Mouse (Mus musculus) erythroblast, embryonic 14.5 days (primary cell): ENCODE measurements at regions not wholly inside any gene's neighbourhood (a gene's known extent, or its start where the extent isn't known, plus 50 kb on each side); places are given as distances from the start of the nearest gene placed in this dataset.
"Not testable (repeated sequence)": the region's sequence is repeated elsewhere in the genome, so short reads cannot be mapped to it uniquely, and the experiment has no call there.

Experiments
- H3K27me3 ChIP-seq: 2 replicates; pipeline ENCODE4 v1.6.1; 2012; ENCODE audit warnings: inconsistent platforms; ENCODE audit not compliant: control insufficient read depth
- H3K36me3 ChIP-seq: 2 replicates; pipeline ENCODE4 v1.6.1; 2012; ENCODE audit warnings: mild to moderate bottlenecking, inconsistent platforms; ENCODE audit not compliant: control insufficient read depth
- H3K4me1 ChIP-seq: 2 replicates; pipeline ENCODE4 v1.6.1; 2012; ENCODE audit warnings: inconsistent platforms; ENCODE audit not compliant: control insufficient read depth
- H3K4me3 ChIP-seq: replicated peaks from 2 replicates; pipeline ENCODE3; 2012; ENCODE audit warnings: moderate library complexity, mild to moderate bottlenecking, inconsistent platforms
- H3K9me3 ChIP-seq: 2 replicates; pipeline ENCODE4 v1.6.1; 2012; ENCODE audit warnings: low read length, inconsistent platforms, mixed read lengths; ENCODE audit not compliant: control insufficient read depth
- GATA1 ChIP-seq: IDR thresholded peaks from 2 replicates; pipeline ENCODE4 v1.6.1; 2012; ENCODE audit warnings: low read length, inconsistent platforms, mixed read lengths
- TAL1 ChIP-seq: IDR thresholded peaks from 3 replicates; pipeline ENCODE4 v1.6.1; 2012; ENCODE audit warnings: low read length, inconsistent platforms, mixed read lengths

DNA sequence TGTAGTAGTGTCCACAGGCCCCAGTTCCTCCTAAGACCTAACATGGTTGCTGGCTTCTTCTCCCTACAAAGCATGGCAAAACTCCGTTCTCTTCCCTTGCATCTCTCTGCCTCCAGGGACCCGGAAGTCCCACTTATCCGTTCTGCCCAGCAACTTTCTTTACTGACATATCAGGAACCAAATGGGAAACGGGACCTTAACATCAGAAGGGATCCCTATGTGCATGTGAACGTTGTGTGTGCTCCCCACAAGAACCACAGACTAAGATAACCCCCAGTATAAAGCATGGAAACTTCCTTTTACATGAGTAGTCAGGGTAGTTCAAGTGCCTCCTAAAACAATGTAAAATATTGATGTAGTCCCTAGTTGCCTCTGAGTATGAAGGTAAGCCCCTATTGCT, 61.6 kb downstream of the Zxdb start:
- no peak for TF ChIP-seq TAL1
- no peak for TF ChIP-seq GATA1
- no peak overlapping the region for H3K4me3 ChIP-seq
- no peaks in the 10 kb centered on the region for H3K4me1 ChIP-seq
- H3K36me3 ChIP-seq: no peaks in the 10 kb centered on the region
- H3K27me3 ChIP-seq: no peaks in the 10 kb centered on the region; the same call in 1 of the 2 replicates
- H3K9me3 ChIP-seq: peaks cover 2% of the 10 kb centered on the region; the same call in 1 of the 2 replicates

DNA sequence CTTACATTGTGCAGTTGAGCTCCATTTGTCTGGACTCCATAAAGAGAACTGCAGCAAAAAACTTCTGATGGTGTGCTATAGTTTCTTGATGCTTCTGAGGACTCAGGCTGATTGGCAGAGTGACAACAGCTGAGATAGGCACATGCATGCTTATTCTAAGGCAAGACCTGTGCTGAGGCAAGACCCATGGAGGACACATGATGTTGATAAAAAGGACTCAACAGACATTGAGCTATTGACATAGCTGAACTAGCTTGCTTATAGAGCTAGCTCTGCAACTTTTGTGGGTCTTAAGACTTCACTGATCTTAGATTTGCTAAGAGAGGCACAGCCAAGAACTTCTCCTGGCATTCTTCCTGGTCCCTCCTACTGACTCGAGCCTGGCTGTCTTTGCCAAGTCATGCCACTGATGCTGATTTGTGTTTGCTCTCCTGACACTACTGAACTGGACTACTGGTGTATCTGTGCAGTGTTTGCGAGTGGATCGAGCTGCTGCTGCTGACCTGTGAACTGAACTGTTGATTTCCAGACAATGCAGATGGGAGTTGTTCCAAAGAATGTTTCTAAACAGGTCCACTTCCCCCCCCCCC, 64.1 kb downstream of the Zxdb start:
- TF ChIP-seq GATA1: no peak
- no peak for TF ChIP-seq TAL1
- no peak overlapping the region for H3K4me3 ChIP-seq
- H3K9me3 ChIP-seq: peaks cover 2% of the 10 kb centered on the region; the same call in 1 of the 2 replicates
- no peaks in the 10 kb centered on the region for H3K36me3 ChIP-seq
- no peaks in the 10 kb centered on the region for H3K4me1 ChIP-seq
- no peaks in the 10 kb centered on the region; the same call in 1 of the 2 replicates for H3K27me3 ChIP-seq

DNA sequence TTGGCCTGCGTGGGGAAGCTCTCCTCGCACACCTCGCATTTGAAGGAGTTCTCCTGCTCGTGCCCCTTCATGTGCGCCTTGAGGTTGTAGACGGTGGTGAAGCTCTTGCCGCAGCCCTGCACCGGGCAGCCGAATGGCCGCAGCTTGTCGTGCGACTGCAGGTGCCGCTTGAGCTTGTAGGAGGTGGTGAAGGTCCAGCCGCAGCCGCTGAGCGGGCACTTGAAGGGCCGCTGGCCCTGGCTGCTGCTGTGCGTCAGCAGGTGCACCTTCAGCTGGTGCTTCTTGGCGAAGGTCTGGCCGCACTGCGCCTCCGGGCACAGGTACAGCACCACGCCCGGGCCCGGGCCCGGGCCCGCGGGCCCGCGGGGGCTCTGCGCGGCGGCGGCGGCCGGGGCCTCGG, 72.5 kb downstream of the Zxdb start:
- H3K9me3 ChIP-seq, H3K36me3 ChIP-seq, H3K4me3 ChIP-seq, H3K4me1 ChIP-seq, H3K27me3 ChIP-seq: not testable (repeated sequence)

DNA sequence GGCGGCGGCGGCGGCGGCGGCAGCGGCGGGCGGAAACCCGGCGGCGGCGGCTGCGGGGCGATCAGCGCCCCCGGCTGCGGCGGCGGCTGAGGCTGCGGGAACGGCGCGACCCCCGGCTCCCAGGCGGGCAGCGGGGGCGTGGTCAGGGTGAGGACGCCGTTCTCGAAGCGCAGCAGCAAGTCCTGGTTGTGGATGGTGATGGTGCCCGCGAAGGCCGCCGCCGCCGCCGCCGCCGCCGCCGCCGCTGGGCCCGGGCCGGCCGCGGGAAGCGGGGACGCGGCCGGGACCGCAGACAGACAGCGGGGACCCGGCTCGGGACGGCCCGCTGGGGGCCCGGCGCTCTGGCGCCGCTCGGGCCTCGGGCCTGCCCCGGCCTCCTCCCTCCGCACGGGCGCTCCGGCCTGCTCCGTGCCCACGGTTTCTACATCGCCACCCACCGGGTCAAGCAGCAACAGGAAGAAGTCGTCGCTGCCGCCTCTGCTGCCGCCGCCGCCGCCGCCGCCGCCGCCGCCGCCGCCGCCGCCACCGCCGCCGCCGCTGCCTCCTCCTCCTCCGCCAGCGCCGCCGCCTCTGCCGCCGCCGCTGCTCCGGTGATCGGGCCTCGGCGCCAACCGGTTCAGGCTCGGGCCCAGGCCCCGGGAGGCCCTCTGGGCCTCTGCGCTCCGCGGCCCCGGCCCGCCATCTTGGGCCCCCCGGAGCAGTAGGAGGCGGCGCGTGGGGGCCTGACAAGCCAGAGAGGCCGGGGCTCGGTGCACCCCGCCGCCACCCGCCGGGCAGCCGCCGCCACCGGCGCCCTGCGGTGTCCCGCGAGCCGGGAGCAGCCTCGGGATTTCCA, 73.2 kb downstream of the Zxdb start:
- not testable (repeated sequence) for H3K9me3 ChIP-seq, H3K36me3 ChIP-seq, H3K4me1 ChIP-seq, H3K27me3 ChIP-seq, H3K4me3 ChIP-seq

DNA sequence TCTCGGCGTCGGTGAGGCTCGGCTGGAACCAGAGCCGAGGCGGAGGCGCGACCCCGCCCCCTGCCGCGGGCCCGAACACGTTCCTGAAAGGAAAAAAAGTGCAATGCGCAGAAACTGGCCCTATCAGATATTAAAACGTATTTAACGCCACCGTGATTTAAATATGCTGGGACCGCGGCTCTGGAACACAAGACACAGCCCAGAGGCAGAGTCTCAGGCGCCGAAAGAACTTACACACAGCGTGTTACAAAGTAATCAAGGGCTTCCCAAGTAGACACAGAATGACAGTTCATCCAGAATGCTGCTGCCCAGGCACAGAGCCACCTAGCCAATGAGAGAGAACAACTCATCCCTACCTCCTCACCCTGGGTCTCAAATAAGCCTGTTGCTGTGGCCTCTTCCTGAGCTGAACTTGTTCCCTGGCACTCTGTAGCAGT, 73.8 kb downstream of the Zxdb start:
- H3K4me3 ChIP-seq, H3K27me3 ChIP-seq, H3K4me1 ChIP-seq, H3K36me3 ChIP-seq, H3K9me3 ChIP-seq: not testable (repeated sequence)

DNA sequence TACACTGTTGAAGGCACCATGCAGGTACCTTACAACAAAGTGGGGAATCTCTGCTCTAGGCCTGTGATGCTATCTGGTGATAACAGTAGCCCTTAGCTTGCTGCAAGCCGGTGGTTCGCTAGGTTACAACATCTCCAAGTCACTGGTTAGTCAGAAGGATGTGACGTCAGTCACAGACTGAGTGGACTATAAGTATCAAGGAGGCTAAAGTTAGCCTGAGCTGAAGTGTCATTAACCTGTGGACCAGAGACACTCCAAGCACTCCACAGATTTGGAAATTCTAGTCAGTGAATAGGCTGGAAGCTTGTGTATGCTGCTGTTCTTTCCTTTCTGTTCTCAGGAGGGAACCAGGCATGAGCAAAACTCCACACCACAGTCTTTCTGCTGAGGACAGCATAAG, 88.4 kb downstream of the Zxdb start:
- not testable (repeated sequence) for H3K4me3 ChIP-seq, H3K9me3 ChIP-seq, H3K27me3 ChIP-seq, H3K36me3 ChIP-seq, H3K4me1 ChIP-seq

DNA sequence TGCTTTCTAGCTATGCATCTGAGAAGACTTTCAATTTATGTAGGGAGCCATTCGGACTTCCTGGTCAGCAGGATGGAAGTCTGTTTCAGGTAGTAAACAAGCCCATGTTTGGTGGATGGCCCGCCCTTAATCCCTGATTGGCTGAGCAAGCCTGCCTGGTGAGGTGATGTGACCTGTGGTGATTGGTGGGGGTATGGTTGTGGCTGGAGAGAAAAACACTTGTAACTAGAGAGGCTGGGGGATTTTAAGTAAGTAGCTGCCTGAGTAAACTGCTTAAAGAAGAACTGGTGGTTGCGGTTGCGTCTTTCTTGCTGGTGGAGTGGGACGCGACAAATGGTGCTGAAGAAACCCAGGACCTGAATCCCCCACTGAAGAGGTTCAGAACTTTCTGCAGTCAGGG, 103.2 kb downstream of the Zxdb start:
- H3K4me3 ChIP-seq, H3K9me3 ChIP-seq, H3K4me1 ChIP-seq, H3K27me3 ChIP-seq, H3K36me3 ChIP-seq: not testable (repeated sequence)

DNA sequence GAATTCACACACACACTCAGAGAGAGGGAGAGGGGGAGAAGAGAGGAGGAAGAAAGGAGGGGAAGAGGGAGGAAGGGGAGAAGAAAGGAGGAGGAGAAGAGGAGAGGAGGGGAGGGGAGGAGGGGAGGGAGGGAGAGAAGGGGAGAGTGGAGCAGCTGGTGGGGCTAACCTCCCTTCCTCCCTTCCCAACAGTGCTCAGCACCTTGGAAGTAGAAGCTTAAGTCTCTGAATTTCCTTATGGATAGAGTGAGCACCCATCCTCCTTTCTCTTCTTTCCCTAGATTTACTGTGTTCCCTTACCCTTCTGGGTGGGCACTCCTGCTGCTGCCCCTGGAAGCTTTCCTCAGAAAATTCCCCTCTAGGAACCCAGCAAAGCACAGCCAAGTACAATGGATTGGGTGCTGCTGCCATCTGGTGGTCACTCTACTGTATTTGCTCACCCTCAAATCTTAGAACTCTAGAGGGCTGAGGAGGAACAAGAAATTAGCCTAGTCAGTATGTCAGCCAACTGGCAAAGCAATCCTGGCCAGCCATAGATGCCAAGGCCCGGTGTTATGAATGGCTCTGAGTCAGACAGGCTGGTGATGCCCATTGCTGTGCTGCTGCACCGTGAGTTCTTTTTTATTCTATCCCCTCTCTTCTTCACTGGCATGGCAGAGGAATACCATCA, 119.9 kb downstream of the Zxdb start:
- H3K9me3 ChIP-seq, H3K27me3 ChIP-seq: not testable (repeated sequence)

DNA sequence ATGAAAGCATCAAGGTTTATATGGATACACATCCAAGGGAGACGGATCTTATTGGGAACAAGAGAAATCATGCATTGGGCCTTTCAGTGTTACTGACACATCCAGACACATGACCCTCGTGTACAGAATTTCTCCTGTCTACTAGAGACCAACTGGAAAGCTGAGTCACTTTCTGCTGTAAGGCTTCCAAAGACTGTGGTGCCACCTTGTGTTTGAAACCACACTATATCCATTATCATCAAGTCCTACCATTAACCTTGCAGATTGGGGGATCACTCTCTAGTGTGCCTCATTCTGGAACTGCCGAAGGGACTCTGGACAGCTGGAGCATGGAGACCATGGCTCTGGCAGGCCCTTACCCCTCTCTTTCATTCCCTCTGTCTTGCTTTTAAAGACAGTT, 125.2 kb downstream of the Zxdb start:
- not testable (repeated sequence) for H3K9me3 ChIP-seq, H3K36me3 ChIP-seq, H3K27me3 ChIP-seq, H3K4me3 ChIP-seq, H3K4me1 ChIP-seq

More for the DNA sequence above, 119.9 kb downstream of the Zxdb start:
- not testable (repeated sequence) for H3K36me3 ChIP-seq, H3K4me1 ChIP-seq, H3K4me3 ChIP-seq

DNA sequence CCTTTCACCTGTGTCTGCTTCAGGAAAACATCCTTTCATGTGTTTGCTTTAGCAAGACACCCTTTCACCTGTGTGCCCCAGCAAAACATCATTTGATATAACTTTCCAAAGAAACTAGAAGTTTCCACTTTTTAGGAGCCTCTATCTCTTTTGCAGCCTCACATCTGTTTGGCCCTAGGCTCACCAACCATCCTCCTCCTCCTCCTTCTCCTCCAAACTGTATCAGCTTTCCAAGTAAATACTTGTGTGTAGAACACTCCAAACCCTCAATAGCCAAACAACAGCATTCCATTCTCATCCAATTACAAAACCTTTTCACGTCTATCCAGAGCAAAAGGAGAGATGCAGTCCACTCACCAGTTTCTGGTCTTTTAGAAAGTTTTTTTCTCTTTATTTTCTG, 133.1 kb downstream of the Zxdb start:
- Histone ChIP-seq H3K4me1 (peaks cover 36% of the 10 kb centered on the region), H3K27me3 (0 out of 2 replicates have a peak, but pooled peaks cover 3% of the 10 kb centered on the region), H3K9me3 (no peaks in the 10 kb centered on the region), H3K36me3 (no peaks in the 10 kb centered on the region), H3K4me3 (no peak overlapping the region)
- no peak for TF ChIP-seq TAL1
- no peak for TF ChIP-seq GATA1
